Mouse (Mus musculus): ENCODE measurements around the gene Gm21293. TPM values are rescaled to one million over a fixed set of nuclear protein-coding genes. Genes with fewer than 3 reads are reported as not detected.

The Gm21293 gene
- polyA plus RNA-seq, 1 experiment = not detected

Other genes starting within 250 kb of the Gm21293 start
- not detected in 2 replicates for gene Gm6763, start 8.5 kb downstream of the Gm21293 start, polyA plus RNA-seq (2012; rRNA removed)
- not detected in 2 replicates for gene Gm8764, start 17.0 kb downstream of the Gm21293 start, polyA plus RNA-seq (2012; rRNA removed)
- gene Gm21304, start 25.5 kb downstream of the Gm21293 start, polyA plus RNA-seq (2012; rRNA removed) = not detected in 2 replicates
- gene Gm21312, start 34.0 kb downstream of the Gm21293 start, polyA plus RNA-seq (2012; rRNA removed) = not detected in 2 replicates
- gene Gm20765, start 42.5 kb downstream of the Gm21293 start, polyA plus RNA-seq (2012; rRNA removed) = not detected in 2 replicates
- gene Gm4340, start 51.1 kb downstream of the Gm21293 start, polyA plus RNA-seq (2012; rRNA removed) = not detected in 2 replicates